Mouse (Mus musculus) heart, postnatal 14 days (tissue): Measurements from ENCODE around the gene Rab3gap1. TPM values are rescaled to one million over a fixed set of nuclear protein-coding genes. Genes with fewer than 3 reads are reported as not detected.
A peak's percentile ranks its signal among the peaks of the same experiment; 100 is the strongest.
"Not testable (repeated sequence)": the region's sequence is repeated elsewhere in the genome, so short reads cannot be mapped to it uniquely, and the experiment has no call there.

Experiments
- DNase-seq, 2 experiments: peaks; one replicate each; pipeline ENCODE4 v3.0.0; 2021 to 2022
- intact Hi-C: fragments of 180-260 bp; cut with DNase I; formaldehyde crosslinking; loops from one replicate; pipeline ENCODE4 v1.15.1; 2025
- total RNA-seq, 2 experiments: library from RNA; stranded (reverse); gene quantifications; 2 replicates each; pipeline ENCODE4 v1.2.3; 2021

Rab3gap1 gene
- total RNA-seq, 2 experiments from 2014 or later: 37.6 to 39.3 TPM

GRCm38 (mm10) chr1:127913116-127913515, 44.5 kb downstream of the Rab3gap1 start:
- intact Hi-C loops: no loop called here
- no peak for DNase-seq

DNA sequence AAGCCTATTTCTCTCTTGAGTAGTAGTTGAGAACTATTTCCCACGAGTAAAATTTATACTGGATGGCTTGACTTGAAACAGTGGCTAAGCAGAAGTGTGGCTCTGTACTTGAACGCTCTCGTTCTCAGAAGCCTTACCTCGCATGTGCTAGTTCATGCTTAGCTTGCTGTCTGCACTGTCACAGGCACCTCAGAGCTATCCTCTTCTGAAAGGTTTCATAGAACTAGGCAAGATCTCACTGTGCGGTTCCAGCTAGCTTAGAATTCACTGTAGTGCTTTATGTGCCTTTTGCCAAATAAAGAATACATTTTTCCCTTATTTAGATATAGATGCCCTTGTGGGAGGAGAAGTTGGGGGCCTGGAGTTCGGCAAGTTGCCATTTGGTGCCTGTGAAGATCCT, 46.7 kb downstream of the Rab3gap1 start:
- intact Hi-C loops: no loop called here
- DNase-seq: no peak

- no peak for DNase-seq
- intact Hi-C loops: no loop called here
Measured at GRCm38 (mm10) chr1:127915802-127916201, 47.2 kb downstream of the Rab3gap1 start.

DNA sequence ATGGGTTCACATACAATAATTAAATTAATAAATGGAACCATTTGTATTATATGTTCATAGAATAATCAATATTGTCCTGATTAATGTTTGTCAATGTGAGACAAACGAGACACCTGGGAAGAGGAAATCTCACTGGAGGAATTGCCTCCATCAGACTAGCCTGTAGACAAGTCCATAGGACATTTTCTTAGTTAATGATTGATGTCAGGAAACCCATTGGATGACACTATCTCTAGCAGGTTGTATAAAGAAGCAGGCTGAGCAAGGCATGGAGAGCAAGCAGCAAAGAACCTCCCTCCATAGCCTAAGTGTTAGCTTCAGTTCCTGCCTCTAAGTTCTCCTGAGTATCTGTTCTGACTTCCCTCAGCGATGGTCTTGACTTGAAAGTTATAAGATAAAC, 64.8 kb downstream of the Rab3gap1 start:
- DNase-seq: no peak
- intact Hi-C loops: no loop called here

DNA sequence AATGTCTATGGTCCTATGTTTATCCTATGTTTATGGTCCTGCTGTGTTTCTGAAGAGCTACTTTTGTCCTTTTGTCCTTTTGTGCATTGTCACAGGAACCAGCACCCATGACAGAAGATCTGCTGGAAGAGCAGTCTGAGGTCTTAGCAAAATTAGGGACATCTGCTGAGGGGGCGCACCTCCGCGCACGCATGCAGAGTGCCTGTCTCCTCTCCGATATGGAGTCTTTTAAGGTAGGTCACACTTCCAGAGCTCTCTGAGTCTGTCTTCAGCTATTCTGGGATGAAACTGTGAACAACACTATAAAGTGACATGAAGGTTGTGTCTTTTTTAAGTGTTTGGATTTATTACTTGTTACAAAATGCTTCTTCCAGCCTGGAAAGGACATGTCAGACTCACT, 65.7 kb downstream of the Rab3gap1 start:
- DNase-seq: no peak
- intact Hi-C loops: no loop called here

DNA sequence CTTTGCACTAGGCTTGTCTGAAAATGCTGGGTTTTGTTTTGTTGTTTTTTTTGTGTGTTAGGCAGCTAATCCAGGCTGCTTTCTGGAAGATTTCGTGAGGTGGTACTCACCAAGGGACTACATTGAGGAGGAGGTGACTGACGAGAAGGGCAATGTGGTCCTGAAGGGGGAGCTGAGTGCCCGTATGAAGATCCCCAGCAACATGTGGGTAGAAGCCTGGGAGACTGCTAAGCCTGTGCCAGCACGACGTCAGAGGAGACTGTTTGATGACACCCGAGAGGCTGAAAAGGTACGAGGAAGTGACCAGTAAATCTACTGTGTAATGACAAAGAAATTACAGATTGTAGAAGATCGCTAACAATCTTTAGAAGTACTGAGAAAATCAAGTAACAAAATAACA, 68.7 kb downstream of the Rab3gap1 start:
- DNase-seq: peak; percentile 13 to 37
- intact Hi-C loops: no loop called here

DNA sequence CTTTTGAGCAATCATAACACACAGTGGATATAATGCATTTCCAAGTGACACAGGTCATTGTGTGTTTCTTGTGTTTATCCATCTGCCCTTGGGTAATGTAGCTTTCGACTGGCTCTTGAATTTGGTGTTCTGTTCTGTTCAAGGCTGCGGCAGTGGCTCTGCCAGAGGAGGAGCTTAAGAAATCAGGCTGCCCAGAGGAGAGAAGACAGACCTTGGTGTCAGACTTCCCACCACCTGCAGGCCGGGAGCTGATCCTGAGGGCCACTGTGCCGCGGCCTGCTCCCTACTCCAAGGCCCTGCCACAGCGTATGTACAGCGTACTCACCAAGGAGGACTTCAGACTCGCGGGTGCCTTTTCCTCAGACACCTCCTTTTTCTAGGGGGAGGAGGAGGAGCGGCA, 73.7 kb downstream of the Rab3gap1 start:
- no peak for DNase-seq
- intact Hi-C loops: loop anchor here (5.0 kb wide), 1 partner anchor 200 kb away; no protein-coding TSS in a partner anchor

- DNase-seq: no peak
- intact Hi-C loops: loop anchor here (5.0 kb wide), 1 partner anchor 199 kb away; no protein-coding TSS in a partner anchor
Measured at GRCm38 (mm10) chr1:127943516-127943915, 74.9 kb downstream of the Rab3gap1 start.

DNA sequence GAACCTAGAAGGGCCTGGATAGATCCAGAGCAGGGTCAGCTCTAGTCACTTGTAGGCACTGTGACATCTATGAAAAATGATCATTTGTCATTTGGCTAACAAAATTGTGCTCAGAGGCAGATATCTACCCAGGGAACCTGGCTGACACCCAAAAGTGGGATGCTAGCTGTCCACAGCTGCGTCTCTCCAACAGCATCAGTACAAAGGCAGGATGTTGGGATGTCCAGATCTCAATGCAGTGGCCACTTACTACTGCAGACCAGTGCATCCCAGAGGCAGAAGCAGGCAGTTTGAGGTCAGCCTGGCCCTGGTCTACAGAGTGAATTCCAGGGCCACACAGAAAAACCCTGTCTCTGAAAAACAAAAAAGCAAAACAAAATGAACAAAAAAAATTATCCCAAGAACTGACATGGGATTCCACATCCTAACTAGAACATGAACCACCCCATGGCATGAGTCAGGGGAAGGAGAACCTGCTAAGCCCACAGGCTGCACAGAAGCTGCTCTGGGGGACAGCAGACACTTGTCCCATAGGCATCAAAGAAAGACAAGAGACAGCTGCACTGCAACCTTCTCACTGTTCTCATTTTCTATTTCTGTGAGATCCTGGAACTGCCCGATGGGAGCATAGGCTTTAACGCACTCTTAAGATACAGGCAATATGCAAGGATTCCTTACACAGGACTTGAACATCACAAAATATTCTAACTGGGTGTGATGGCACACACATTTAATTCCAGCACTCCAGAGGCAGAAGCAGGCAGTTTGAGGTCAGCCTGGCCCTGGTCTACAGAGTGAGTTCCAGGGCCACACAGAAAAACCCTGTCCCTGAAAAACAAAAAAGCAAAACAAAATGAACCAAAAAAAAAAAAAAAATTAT, 77.4 kb downstream of the Rab3gap1 start:
- intact Hi-C loops: no loop called here
- DNase-seq: peak; percentile 27 to 53

DNA sequence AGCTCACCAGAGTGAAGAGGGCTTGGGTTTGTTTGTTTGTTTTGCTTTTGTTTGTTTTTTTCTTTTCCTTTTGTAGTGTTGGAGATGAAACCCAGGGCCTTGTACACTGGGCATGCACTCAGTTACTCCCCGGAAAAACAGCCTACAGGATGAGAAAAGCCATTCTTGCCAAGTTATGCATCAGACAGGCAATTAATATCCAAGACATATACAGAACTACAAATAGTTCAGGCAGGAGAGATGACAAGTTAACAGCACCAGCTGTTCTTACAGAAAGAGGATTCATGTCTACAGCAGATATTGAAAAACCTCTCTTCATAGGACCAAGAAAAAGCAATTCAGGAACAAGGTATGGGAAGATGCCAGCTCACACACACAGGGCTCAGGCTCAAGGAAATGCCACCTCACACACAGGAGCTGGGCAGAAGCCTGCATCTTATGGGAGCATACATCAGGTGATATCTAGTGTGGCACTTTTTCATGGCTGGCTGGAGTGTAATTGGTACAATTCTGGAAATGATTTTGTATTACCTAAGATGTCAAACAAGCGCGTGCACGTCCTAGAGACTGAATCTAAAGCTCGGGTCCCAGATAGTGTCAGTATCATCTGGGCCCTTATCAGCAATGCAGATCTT, 78.2 kb downstream of the Rab3gap1 start:
- DNase-seq: no peak
- intact Hi-C loops: no loop called here

- intact Hi-C loops: no loop called here
- no peak for DNase-seq
Measured at GRCm38 (mm10) chr1:127948748-127949147, 80.2 kb downstream of the Rab3gap1 start.

GRCm38 (mm10) chr1:127952276-127952675, 83.7 kb downstream of the Rab3gap1 start:
- intact Hi-C loops: no loop called here
- no peak for DNase-seq

DNA sequence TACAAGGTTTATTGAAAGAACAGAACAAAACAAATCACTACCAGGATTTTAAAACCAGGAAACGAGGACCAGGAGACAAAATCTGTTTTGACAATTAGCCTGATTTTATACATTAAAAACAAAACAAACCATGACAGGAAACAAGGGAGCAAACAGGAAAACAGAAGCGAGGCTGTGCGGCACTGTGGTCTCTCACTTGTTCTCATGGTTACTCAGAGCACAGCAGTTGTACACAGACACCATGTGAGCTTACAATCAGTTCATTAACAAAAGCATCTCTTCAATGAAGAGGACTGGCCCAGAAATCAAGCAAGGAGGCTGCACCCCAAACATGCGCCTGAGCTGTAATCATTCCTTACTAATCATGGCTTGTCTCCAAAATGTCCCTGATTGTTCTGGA, 85.6 kb downstream of the Rab3gap1 start:
- DNase-seq, intact Hi-C loops: not testable (repeated sequence)

GRCm38 (mm10) chr1:127954800-127955199, 86.2 kb downstream of the Rab3gap1 start:
- intact Hi-C loops: no loop called here
- no peak for DNase-seq

DNA sequence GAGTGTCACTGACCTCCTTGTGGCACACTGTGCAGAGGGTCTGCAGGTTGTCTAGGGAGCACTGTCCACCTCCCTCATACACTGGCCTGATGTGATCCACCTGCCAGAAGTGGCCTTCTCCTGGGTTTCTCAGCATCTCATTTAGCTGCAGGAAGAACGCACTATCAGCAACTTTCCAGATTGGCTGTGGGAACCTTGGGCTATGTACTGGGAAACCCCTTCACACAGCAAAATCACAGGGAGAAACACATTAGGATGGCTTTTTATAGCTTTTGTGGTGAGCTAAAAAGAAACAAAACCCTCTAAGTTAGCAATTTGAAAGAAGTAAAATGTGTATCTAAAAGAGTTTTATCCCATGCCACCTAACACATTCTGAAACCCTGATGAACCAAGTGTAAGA, 88.0 kb downstream of the Rab3gap1 start:
- intact Hi-C loops: no loop called here
- no peak for DNase-seq

DNA sequence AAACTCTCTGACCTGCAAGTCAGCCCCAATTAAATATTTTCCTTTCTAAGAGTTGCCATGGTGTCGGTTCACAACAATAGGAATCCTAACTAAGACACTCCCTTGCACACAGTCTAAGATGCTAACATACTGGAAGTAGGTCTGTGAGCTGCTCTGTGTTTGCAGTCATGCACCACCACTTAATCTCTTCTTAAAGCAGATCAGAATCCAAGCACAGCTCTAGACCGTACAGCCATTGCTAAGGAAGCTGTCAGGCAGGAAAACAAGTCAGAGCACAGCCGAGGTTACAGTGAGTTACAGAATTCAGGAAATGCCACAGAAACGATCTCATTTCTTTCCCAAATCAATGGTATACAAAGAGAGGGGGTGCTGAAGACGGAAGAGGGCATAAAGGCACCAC, 90.2 kb downstream of the Rab3gap1 start:
- intact Hi-C loops: no loop called here
- no peak for DNase-seq

- DNase-seq: no peak
- intact Hi-C loops: no loop called here
Measured at GRCm38 (mm10) chr1:127959312-127959718, 90.7 kb downstream of the Rab3gap1 start.

GRCm38 (mm10) chr1:127961140-127961539, 92.6 kb downstream of the Rab3gap1 start:
- intact Hi-C loops: no loop called here
- no peak for DNase-seq

GRCm38 (mm10) chr1:127963326-127963725, 94.8 kb downstream of the Rab3gap1 start:
- intact Hi-C loops: no loop called here
- no peak for DNase-seq

DNA sequence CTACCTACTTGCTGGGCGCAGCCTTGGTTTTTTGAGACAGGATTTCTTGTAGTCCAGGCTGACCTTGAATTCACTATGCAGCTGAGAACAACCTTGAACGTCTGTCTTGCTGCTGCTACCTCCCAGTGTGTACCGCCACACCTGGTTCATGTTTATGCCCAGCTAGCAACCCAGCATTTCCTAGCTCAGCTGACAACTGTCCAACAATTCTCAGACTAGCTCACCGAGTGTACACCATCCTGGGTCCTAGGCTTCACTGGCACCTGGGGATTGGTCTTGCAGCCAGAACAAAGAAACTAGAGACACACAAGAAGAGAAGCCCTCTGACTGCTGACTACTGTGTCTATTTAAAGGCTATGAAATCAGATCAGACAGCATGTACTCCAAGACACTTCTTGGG, 102.3 kb downstream of the Rab3gap1 start:
- DNase-seq: no peak
- intact Hi-C loops: no loop called here

DNA sequence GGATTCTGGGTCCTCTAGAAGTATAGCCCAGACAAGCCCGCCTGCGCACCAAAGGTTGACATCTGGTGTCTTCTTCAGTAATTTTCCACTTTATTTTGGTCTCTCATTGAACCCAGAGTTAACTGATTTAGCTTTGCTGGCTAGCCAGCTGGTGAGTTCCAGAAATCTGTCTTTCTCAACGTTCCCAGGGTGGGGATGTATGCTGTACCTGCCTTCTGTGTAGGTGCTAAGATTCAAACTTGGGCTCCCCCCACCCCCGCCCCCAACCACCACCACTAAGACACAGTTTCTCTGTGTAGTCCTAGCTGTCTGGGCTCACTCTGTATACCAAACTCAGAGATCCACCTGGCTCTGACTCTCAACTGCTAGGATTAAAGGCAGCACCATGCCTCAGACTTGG, 105.5 kb downstream of the Rab3gap1 start:
- intact Hi-C loops: no loop called here

GRCm38 (mm10) chr1:127975676-127976075, 107.1 kb downstream of the Rab3gap1 start:
- intact Hi-C loops: no loop called here
- DNase-seq: no peak

More for the DNA sequence above, 105.5 kb downstream of the Rab3gap1 start:
- no peak for DNase-seq
